Comparison of ENCODE assay signal across 8 mouse cellular contexts in genomic region chr15:78848467-78848866, GRCm38 (mm10). TPM values are rescaled to one million over a fixed set of nuclear protein-coding genes. Genes with fewer than 3 reads are reported as not detected.
DNase-seq lines count a peak whose midpoint lies in the region; ATAC-seq and TF ChIP-seq lines count a peak whose summit lies in the region.

No protein-coding gene starts in this region.

- no peak for ATAC-seq in kidney, embryonic 16.5 days (ENCODE audit: low FRiP score, low TSS enrichment)
- peak; percentile 52; the same call in 1 of the 2 replicates for ATAC-seq in erythroid progenitor cell, adult 5-6 weeks (replicated peaks; ENCODE audit: low FRiP score, poor library complexity, severe bottlenecking)
- ATAC-seq in liver, embryonic 14.5 days (ENCODE audit: insufficient read depth), result no peak

- peak; percentile 92 for DNase-seq in kidney, adult 2 months
- DNase-seq in adrenal gland, postnatal 4 days (ENCODE audit: low spot score in 2 of 2), result peak; percentile 61 to 75
- peak; percentile 92 for DNase-seq in kidney, postnatal 10 days
- DNase-seq in liver, embryonic 14.5 days (ENCODE audit: low read depth in 3 of 3, low spot score in 3 of 3), result peak; percentile 48 to 59 (median 55)
- DNase-seq in retina, embryonic 14.5 days (ENCODE audit: low spot score), result peak; percentile 88
- peak; percentile 87 for DNase-seq in thymus, postnatal 14 days

- TF ChIP-seq POLR2A in kidney, adult 2 months (IDR thresholded peaks at IDR 0.05; ENCODE audit: low read depth, low read length), result no peak

- no peak overlapping the region for H3K4me3 ChIP-seq in kidney, adult 2 months (ENCODE audit: insufficient read depth, low read depth, low read length)
- no peak overlapping the region for H3K4me3 ChIP-seq in kidney, embryonic 16.5 days (ENCODE audit: low read length)
- no peak overlapping the region for H3K4me3 ChIP-seq in liver, embryonic 14.5 days (ENCODE audit: insufficient read depth in 1 of 2, low read depth in 2 of 2, low read length in 2 of 2)

- no peak for TF ChIP-seq EP300 in liver, embryonic 14.5 days (IDR thresholded peaks at IDR 0.05; ENCODE audit: low read depth)

- H3K27ac ChIP-seq in kidney, adult 2 months (ENCODE audit: insufficient read depth, low read depth, low read length), result no peak overlapping the region
- H3K27ac ChIP-seq in kidney, embryonic 16.5 days (ENCODE audit: low read length), result no peak overlapping the region
- no peak overlapping the region for H3K27ac ChIP-seq in liver, embryonic 14.5 days

- WGBS in kidney, adult 2 months, result 22% methylated on average over 5 of the region's 5 CpGs
- WGBS in kidney, embryonic 16.5 days, result 22% methylated on average over 5 of the region's 5 CpGs
- WGBS in liver, embryonic 14.5 days (ENCODE audit: insufficient replicate concordance), result 23% methylated on average over 5 of the region's 5 CpGs

- no peaks in the 10 kb centered on the region for H3K36me3 ChIP-seq in kidney, adult 2 months (ENCODE audit: control insufficient read depth, insufficient read depth, low read length)
- H3K36me3 ChIP-seq in kidney, embryonic 16.5 days (ENCODE audit: insufficient read depth, low read length), result peaks cover 9% of the 10 kb centered on the region
- no peaks in the 10 kb centered on the region for H3K36me3 ChIP-seq in liver, embryonic 14.5 days (replicated peaks; ENCODE audit: control insufficient read depth, insufficient read depth, low read depth)

- H3K4me2 ChIP-seq in kidney, embryonic 16.5 days (replicated peaks; ENCODE audit: low read depth, low read length), result no peak overlapping the region
- H3K4me2 ChIP-seq in liver, embryonic 14.5 days (ENCODE audit: low read depth), result no peak overlapping the region

- peak; percentile 98 for TF ChIP-seq CTCF in kidney, adult 2 months (conservative IDR thresholded peaks at IDR 0.05; ENCODE audit: insufficient read depth, insufficient read length, low read depth, low read length)
- TF ChIP-seq CTCF in liver, embryonic 14.5 days (IDR thresholded peaks at IDR 0.05; ENCODE audit: low read depth), result peak; percentile 96

- H3K9me3 ChIP-seq in kidney, embryonic 16.5 days (ENCODE audit: low read length), result no peaks in the 10 kb centered on the region
- H3K9me3 ChIP-seq in liver, embryonic 14.5 days (ENCODE audit: control insufficient read depth, low read length), result no peaks in the 10 kb centered on the region

- H3K4me1 ChIP-seq in kidney, adult 2 months (ENCODE audit: control insufficient read depth, insufficient read depth, low read length), result 0 out of 2 replicates have a peak, but pooled peaks cover 7% of the 10 kb centered on the region
- peaks cover 41% of the 10 kb centered on the region for H3K4me1 ChIP-seq in kidney, embryonic 16.5 days (ENCODE audit: insufficient read depth, low read length)
- H3K4me1 ChIP-seq in liver, embryonic 14.5 days (replicated peaks; ENCODE audit: control insufficient read depth in 2 of 2, insufficient read depth in 2 of 2, low read length in 1 of 2), result peaks cover 12 to 16% of the 10 kb centered on the region in 2 experiments

- H3K27me3 ChIP-seq in kidney, adult 2 months (replicated peaks; ENCODE audit: control insufficient read depth, insufficient read depth, low read length), result no peaks in the 10 kb centered on the region
- peaks cover 5% of the 10 kb centered on the region; the same call in 1 of the 2 replicates for H3K27me3 ChIP-seq in kidney, embryonic 16.5 days (ENCODE audit: insufficient read depth, low read length)
- H3K27me3 ChIP-seq in liver, embryonic 14.5 days (ENCODE audit: control insufficient read depth, insufficient read depth, low read length), result peaks cover 18% of the 10 kb centered on the region

- H3K9ac ChIP-seq in kidney, embryonic 16.5 days (replicated peaks; ENCODE audit: low read length), result no peak overlapping the region
- H3K9ac ChIP-seq in liver, embryonic 14.5 days (replicated peaks), result no peak overlapping the region

RNA-seq across cellular contexts. Expression of gene Cdc42ep1, which starts 6.0 kb away (rescaled TPM):
- polyA plus RNA-seq in kidney, adult 2 months (2012; rRNA removed), result 59.2 and 66.7 TPM in 2 replicates
- polyA plus RNA-seq in kidney, embryonic 16.5 days (2015; fragmentation: Nextera tagmentation; extraction: Ambion mirVana), result 58.5 and 59.7 TPM in 2 replicates
- total RNA-seq in adrenal gland, postnatal 4 days (2021), result 10 to 100 TPM; 56.7 to 59.1 TPM
- not detected in 2 replicates for total RNA-seq in erythroid progenitor cell, adult 5-6 weeks (2015; ENCODE audit: low replicate concordance)
- not detected in 2 replicates for total RNA-seq in erythroid progenitor cell, adult 5-6 weeks (2017; ENCODE audit: low replicate concordance)
- polyA plus RNA-seq in liver, embryonic 14.5 days (2012; rRNA removed), result 8.1 and 10.1 TPM in 2 replicates
- 7.8 and 8.6 TPM in 2 replicates for polyA plus RNA-seq in liver, embryonic 14.5 days (2014; fragmentation: Nextera tagmentation; extraction: Ambion mirVana)

RNA-seq across cellular contexts. Expression of gene Lgals2, which starts 6.9 kb away (rescaled TPM):
- 0.24 and 0.25 TPM in 2 replicates for polyA plus RNA-seq in kidney, adult 2 months (2012; rRNA removed)
- 0.54 and 0.77 TPM in 2 replicates for polyA plus RNA-seq in kidney, embryonic 16.5 days (2015; fragmentation: Nextera tagmentation; extraction: Ambion mirVana)
- total RNA-seq in adrenal gland, postnatal 4 days (2021), result 1 to 10 TPM; 2.6 to 2.9 TPM
- total RNA-seq in erythroid progenitor cell, adult 5-6 weeks (2015; ENCODE audit: low replicate concordance), result not detected in 2 replicates
- total RNA-seq in erythroid progenitor cell, adult 5-6 weeks (2017; ENCODE audit: low replicate concordance), result not detected in 2 replicates
- 8.7 and 9.8 TPM in 2 replicates for polyA plus RNA-seq in liver, embryonic 14.5 days (2012; rRNA removed)
- polyA plus RNA-seq in liver, embryonic 14.5 days (2014; fragmentation: Nextera tagmentation; extraction: Ambion mirVana), result 14.0 and 15.0 TPM in 2 replicates

RNA-seq across cellular contexts. Expression of gene Gga1, which starts 28.5 kb away (rescaled TPM):
- 56.5 and 68.1 TPM in 2 replicates for polyA plus RNA-seq in kidney, adult 2 months (2012; rRNA removed)
- 54.7 and 61.9 TPM in 2 replicates for polyA plus RNA-seq in kidney, embryonic 16.5 days (2015; fragmentation: Nextera tagmentation; extraction: Ambion mirVana)
- total RNA-seq in adrenal gland, postnatal 4 days (2021), result 10 to 100 TPM; 58.8 to 65.5 TPM
- total RNA-seq in erythroid progenitor cell, adult 5-6 weeks (2015; ENCODE audit: low replicate concordance), result 22.0 and 25.2 TPM in 2 replicates
- 3.5 and 6.0 TPM in 2 replicates for total RNA-seq in erythroid progenitor cell, adult 5-6 weeks (2017; ENCODE audit: low replicate concordance)
- 16.6 and 19.1 TPM in 2 replicates for polyA plus RNA-seq in liver, embryonic 14.5 days (2012; rRNA removed)
- 13.6 and 15.6 TPM in 2 replicates for polyA plus RNA-seq in liver, embryonic 14.5 days (2014; fragmentation: Nextera tagmentation; extraction: Ambion mirVana)

RNA-seq across cellular contexts. Expression of gene Card10, which starts 45.6 kb away (rescaled TPM):
- polyA plus RNA-seq in kidney, adult 2 months (2012; rRNA removed), result 80.4 and 93.7 TPM in 2 replicates
- 9.9 and 10.6 TPM in 2 replicates for polyA plus RNA-seq in kidney, embryonic 16.5 days (2015; fragmentation: Nextera tagmentation; extraction: Ambion mirVana)
- 10 to 100 TPM; 11.8 to 14.5 TPM for total RNA-seq in adrenal gland, postnatal 4 days (2021)
- 0.42 and 0.72 TPM in 2 replicates for total RNA-seq in erythroid progenitor cell, adult 5-6 weeks (2015; ENCODE audit: low replicate concordance)
- not detected in 2 replicates for total RNA-seq in erythroid progenitor cell, adult 5-6 weeks (2017; ENCODE audit: low replicate concordance)
- 2.2 and 2.5 TPM in 2 replicates for polyA plus RNA-seq in liver, embryonic 14.5 days (2012; rRNA removed)
- 1.1 and 1.3 TPM in 2 replicates for polyA plus RNA-seq in liver, embryonic 14.5 days (2014; fragmentation: Nextera tagmentation; extraction: Ambion mirVana)

RNA-seq across cellular contexts. Expression of gene Gm49510, which starts 51.0 kb away (rescaled TPM):
- 0.03 TPM in 1 of 2 replicates, not detected in the other for polyA plus RNA-seq in kidney, adult 2 months (2012; rRNA removed)
- polyA plus RNA-seq in kidney, embryonic 16.5 days (2015; fragmentation: Nextera tagmentation; extraction: Ambion mirVana), result 0.37 and 0.70 TPM in 2 replicates
- not detected for total RNA-seq in adrenal gland, postnatal 4 days (2021)
- 1.3 TPM in 1 of 2 replicates, not detected in the other for total RNA-seq in erythroid progenitor cell, adult 5-6 weeks (2015; ENCODE audit: low replicate concordance)
- not detected in 2 replicates for total RNA-seq in erythroid progenitor cell, adult 5-6 weeks (2017; ENCODE audit: low replicate concordance)
- polyA plus RNA-seq in liver, embryonic 14.5 days (2012; rRNA removed), result 0.03 and 0.17 TPM in 2 replicates
- 0.10 and 0.13 TPM in 2 replicates for polyA plus RNA-seq in liver, embryonic 14.5 days (2014; fragmentation: Nextera tagmentation; extraction: Ambion mirVana)
